Mouse (Mus musculus) spleen, adult 12 weeks (tissue): ENCODE results near the gene Npas2.

Experiments
- DNase-seq: peaks from one replicate; pipeline ENCODE4 v3.0.0; 2022; ENCODE audit warnings: low spot score

Gene Npas2

DNA sequence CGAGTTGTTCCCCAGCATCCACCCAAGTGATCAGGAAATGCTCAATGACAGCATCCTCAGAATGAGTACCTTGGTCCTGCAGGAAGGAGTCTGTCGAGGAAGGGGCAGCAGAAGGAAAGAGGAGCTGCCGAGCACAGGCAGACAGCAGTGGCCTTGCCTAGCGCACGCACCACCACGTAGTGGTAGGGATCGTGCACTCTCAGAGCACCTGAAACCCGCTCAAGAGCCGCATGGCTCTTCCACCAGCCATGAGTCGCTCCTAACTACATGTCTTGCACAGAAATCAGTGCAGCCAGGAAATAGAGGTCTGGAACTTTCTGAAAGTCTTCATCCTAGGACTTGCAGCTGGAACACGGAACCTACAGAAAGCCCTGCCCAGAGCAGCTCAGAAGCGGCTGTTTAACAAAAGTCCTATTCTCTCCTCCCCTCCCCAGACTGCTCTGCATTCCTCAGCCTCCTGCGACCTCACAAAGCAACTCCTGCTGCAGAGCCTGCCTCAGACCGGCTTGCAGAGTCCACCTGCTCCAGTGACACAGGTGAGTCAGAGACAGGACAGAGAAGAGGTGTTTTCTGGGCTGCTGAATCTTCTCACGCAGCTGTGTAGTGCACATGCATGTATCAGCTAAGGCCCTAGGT is 142.1 kb downstream of the Npas2 start:
- DNase-seq, result no peak

DNA sequence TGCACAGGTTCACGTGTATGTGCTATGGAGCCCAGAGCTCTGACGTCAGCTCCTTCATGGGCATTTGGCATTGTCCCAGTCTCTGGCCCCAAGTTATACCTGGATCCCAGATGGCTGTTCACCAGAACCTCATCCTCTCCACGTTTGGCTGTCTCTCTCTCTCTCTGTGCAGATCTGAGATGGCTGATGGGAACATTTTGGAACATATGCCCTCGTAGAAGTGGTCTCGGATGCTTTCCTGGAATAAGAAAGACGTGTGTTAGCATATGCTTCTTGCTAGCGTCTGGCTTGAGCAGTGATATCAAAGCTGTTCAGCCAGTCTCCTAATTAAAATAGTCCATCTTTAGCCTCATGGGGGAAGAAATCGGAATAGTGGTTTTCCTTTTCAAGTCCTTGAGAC is 143.3 kb downstream of the Npas2 start:
- no peak for DNase-seq

DNA sequence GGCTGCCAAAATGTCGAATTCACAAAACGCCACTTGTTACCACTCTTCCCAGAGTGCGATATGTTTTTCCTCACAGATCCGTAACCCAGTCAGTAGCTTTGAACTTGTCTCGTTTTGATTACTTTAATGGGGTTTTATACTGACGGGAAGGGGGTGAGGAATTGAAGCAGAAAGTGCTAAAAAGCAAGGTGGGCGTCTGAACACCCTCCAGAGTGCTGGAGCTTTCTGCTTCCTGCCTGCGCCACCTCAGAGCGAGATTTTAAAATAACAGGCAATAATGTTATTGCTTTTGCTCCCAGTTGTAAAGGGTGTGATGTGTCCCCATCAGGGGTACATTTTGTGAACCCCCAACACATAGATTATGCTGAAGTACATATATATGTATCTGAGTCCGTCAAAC is 145.3 kb downstream of the Npas2 start:
- DNase-seq, result no peak

DNA sequence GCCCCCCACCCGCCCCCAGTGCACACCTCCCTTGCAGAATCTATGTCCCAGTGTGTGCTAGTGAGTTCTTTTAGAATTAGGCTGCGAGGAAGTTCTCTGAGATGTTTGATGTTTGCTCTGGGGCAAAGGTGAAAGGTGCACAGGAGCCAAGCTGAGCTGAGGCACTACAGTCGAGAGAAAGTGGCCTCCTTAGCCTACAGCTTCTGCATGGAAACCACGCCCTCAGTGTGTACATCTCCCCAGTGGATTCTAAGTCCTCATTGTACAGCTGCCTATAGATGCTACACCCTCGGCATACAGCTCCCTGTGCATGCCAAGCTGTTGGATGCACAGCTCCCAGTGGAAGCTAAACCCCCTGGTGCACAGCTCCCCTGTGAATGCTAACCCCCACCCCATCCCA is 145.9 kb downstream of the Npas2 start:
- DNase-seq, result no peak

DNA sequence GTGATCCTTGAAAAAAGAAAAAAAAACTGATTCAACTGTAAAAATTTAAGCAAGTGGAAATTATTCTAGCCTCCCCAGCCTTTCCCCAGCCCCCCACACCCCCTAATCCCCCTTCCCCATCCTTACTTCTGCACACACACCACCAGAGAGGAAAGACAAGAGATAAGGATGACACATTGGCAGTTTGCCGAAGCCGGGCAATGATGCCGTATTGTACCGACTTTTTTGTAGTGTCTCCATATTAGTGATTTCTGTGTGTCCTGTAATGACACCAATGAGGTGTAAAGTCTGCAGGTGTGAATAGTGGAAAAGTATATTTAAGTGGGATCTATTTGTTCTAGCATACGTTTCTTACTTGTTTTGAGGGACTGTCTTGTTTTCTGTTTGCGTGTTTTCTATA is 146.6 kb downstream of the Npas2 start:
- no peak for DNase-seq

DNA sequence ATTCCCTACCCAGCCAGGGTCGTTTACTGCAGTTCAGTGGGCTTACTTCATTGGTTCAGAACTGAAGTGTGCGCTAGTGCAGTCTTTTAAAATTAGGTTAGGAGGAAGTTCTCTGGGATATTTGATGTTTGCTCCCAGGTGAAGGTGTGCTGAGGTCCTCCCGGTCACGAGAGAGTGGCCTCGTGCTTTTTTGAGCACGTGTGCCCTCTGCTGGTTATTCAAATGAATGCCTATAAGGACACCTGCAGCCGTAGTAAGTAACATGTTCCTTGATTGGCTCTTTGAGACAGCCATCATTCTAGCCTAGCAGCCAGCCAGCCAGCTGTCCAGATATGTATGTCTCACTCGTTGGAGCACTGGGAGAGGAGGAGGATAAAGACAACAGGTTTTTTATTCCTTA is 147.1 kb downstream of the Npas2 start:
- no peak for DNase-seq

DNA sequence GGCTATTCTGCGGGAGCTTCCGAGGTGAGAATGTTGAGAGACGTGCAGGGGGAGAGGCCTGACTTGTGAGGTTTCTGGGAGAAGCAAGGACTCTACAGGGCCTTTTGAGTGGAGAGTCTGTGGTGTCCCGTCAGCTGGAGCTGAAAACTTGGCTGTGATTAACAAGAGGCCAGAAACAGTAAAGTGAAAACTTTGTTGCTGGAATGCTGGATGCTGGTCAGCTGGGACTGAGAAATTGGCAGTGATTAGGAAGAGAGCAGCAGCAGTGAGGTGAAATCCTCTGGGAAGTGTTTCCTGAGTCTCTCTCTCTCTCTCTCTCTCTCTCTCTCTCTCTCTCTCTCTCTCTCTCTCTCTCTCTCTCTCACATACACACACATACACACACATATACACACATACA is 148.3 kb downstream of the Npas2 start:
- no peak for DNase-seq

DNA sequence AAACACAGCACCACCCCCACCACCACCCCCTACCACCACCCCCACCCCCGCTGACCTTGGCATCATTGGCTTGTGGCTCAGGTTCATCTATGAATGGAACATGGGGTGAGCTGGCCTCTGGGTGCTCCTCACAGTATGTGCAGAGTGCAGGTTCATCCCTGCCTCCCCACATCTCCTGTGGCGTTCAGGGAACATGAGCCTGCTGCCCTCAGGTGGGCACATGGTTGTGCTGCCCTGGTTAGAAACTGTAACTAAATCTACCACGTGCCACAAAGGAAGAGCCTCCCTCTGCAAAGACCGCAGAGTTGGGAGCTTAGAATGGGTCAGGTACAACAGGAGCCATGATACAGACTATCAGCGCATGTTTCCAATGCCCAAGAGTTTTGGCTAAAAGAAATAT is 149.7 kb downstream of the Npas2 start:
- DNase-seq, result no peak

DNA sequence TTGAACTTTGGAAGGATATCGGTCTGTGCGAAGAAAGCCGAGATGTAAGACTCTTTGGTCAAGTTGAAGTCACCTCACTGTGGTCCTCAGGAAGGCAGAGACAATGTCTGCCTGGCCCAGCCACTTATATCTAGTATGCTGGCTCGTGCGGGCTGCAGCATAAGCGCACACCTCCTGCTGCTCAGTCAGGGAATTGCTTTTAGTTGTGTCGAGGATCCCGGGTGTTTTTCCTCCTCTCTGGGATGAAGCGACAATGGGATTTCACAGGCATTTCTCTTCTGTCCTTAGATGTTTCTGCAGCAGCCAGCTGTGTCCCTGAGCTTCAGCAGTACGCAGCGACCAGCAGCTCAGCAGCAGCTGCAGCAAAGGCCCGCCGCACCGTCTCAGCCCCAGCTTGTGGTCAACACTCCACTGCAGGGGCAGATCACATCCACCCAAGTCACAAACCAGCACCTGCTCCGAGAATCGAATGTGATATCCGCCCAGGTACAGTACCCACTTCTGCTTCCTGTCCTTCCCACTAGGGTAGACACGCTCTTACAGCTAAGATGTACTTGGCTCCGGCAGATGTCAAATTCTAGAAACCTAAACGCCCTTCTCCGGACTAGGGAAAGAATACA is 151.6 kb downstream of the Npas2 start:
- no peak for DNase-seq

DNA sequence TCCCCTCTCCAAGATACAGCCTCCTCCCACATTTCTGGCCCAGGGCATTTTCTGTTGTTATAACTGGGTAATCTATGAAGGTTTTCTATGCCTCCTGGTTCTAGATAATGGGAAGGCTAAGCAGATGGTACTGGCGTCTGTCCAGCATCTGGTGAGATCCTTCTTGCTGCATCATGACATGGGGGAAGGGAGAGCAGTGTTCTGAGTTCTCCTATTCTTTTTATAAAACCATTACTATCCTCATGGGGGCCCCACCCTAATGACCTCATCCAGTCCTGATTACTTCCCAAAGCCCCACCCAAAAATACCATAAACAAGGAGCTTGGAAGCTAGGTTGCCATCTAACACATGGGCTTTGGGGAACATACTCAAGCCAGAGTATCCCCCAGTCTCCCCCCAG is 155.5 kb downstream of the Npas2 start:
- DNase-seq, result no peak

DNA sequence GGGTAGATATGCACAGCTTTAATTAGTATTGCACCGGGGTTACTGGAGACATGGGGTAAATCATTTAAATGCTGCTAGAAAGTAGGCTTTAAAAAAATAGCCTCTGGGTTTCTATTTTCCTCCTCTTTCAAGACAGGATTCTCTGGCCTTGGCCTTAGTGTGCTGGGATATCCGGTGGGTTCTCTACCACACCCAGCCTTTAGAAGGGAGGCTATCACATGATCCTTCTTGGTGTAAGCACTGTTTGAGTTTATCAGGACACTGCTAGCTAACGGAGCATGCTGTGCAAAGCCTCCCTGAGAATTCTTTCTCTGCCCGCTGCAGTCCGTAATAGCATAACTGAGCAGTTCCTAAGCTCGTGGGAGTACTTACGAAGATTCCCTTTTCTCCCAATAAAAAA is 155.9 kb downstream of the Npas2 start:
- DNase-seq, result no peak

DNA sequence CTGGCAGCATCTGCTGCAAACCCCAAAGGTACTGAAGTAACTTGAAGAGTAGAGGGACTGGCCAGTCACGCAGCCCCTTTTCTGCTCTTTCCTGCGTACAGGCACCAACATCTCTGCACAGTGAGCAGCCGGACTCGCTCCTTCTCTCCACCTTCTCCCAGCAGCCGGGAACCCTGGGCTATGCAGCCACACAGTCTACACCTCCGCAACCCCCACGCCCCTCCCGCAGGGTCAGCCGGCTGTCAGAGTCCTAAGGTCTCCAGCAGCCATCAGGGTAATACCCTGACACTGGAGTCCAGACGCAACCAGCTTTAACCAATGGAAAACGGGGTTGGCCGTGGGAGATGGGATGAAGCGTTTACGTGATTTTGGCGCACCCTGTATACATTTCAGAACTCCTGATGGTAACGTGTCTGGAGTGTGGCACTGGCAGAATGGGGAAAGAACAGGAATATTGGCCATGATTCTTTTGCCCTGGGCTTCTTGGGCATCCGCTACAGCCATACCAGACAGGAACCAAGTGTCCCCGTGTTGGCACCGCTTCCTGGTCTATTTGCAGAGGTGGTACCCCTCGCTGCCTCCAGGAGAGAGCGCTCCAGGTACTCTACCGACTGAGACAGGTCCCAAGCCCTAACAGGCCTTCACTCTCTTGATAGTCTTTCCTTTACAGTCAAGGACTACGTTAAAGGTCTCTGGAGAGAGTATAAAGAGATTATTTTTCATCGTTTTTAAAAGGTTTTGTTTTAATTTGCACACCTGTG is 168.4 kb downstream of the Npas2 start:
- DNase-seq, result no peak

DNA sequence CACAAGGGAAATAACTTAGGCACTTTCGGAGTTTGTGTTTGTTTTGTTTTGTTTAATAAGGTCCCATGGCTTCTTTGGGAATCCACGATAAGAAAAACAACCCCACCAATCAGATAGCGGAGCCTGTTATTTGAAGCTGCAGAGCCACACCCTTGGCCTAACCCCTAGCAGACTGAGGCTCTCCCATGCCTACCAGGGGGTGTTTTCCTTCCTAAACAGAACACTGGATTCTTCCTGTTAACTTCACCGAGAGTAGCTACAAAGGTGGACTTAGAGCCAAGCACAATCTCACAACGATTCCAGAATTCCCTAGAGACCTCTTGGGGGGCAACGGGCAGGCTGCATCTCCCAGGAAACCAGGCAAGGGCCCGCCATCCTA is 169.0 kb downstream of the Npas2 start:
- no peak for DNase-seq

DNA sequence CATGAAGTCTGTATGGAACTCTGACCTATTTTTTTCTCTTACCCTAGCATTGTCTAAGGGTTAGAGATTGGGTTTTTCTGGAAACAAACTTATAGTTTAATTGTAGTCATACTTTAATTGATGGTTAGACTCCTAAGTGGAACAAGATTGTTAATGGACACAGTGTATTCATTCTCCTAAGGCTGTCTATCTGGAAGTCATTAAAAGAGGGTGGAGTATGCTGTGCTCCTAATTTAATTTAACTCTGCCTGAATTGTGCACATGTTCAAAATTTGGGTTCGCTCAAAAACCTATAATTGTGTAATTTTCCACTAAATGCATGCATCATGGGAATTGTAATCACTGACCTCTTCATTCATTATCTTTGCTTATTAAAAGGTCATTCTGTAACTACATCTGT is 172.0 kb downstream of the Npas2 start:
- DNase-seq, result no peak

DNA sequence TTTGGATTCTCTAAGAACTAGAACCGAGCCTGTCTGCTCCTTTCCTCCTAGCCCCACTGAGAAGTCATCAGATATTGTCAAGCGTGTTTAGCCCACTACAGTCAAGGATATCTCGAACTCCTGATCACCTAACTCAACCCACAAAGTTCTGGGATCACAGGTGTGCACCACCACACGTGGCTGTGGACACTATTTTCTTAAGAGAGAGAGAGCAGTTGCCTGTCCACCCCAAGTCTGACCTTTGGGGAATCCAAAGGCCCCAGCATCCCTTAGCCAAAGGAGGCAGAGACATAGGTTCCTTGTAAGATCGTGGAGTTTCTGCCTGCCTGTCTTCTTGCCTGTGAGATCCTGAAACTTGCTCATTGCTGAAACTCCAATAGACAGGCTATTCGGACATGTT is 173.5 kb downstream of the Npas2 start:
- DNase-seq, result no peak

DNA sequence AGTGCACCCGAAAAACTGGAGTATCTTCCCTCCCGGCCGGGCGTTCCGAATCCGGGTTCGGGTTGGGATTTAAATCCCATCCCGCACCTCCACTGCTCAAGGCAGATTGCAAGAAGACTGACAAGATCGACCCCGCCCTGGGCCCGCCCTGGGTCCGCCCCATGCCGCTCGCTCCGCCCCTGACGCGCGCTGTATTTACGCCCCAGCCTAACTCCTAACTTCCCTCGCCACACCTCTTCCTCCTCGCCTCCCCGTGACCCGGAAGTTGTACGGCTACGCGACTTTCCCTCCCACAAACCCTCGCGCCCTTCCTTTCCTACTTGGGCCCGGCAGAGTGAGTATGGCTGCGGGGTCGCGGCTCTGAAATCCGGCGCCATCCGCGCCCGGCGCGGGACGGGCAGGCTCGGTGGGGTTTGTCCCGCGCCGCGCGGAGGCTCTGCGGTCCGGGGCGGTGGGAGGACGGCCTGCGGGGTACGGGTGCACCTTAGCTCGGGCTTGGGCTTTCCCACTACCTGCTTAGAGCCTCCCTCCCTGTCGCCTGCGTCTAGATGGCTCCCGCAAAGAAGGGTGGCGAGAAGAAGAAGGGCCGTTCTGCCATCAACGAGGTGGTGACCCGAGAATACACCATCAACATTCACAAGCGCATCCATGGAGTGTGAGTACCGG is 174.2 kb downstream of the Npas2 start, which contains the start of gene Rpl31:
TSS of gene Rpl31 (plus strand) at position 242 of the 666 bp plus-strand sequence.
- peak; percentile 80 for DNase-seq

DNA sequence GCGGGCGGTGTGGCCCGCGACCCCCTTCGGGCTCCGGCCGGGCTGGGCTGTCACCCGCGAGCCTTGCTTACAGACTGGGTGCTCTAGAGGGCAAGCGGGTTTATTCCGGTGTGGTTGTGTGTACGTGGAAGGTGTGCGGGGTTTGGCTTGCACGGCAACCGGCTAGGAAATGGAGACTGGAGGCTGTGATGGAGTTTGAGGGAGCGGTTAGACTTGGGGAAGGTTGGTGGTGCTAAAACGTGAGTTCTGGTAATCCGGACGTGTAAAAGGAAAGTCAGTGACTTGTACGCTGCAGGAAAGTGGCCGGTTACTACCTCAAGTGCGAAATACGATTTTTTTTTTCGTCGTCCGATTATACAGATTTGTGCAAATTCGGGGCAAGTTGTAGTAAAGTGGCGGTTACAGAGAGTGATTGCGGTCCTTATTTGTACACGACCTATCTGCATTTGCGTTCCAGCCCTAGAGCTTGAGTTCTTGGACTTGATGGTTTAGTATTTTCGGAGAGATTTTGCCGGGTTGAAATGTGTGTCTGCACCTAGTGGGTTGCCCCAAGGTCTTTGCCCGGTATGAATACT is 174.8 kb downstream of the Npas2 start:
- DNase-seq, result no peak

DNA sequence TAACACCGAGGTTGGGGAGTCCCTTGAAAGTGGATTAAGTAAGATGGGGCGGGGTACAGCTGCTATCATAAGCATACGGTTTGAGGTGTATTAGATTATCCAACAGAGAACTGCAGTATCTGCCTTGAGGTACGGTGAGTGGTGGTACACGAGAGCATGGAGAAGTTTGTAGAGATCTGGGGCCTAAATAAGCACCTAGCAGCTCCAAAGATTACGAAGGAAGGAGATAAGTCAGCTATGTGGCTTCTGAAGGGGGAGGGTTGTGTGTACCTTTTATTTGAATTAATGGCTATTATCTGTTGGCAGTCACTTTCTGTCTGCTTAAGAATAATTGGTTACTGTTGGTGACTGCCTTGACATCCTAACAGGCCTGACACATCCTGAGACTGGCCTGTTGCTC is 176.9 kb downstream of the Npas2 start:
- DNase-seq, result no peak

DNA sequence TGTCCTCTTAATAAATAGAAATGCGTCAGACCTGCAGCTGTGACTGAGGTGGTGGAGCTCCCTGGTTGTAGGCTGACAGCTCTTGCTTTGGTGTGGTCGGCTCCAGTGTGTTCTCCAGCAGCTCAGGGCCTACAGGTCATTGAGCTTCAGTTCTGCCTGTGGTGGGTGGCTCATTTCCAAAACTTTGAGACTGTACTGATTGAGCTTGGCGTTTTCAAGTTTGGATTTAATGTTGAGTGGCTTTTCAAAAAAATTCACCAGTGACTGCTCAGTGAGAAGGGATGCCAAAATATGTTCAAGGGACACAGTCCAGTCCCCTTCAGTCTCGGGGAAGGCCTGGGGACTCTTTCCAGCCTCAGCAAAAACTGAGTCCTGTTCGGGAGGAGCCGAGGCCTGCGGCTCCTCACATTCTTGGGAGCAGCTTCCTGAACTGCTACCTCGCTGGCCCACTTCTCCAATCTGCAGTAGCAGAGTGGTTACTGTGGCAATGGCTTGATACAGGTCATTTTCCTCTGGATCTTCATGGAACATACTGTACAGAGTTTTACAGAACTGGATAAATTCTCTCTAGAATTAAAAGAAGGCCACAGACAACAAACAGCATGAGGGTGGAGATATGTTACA is 178.8 kb downstream of the Npas2 start:
- DNase-seq, result no peak

DNA sequence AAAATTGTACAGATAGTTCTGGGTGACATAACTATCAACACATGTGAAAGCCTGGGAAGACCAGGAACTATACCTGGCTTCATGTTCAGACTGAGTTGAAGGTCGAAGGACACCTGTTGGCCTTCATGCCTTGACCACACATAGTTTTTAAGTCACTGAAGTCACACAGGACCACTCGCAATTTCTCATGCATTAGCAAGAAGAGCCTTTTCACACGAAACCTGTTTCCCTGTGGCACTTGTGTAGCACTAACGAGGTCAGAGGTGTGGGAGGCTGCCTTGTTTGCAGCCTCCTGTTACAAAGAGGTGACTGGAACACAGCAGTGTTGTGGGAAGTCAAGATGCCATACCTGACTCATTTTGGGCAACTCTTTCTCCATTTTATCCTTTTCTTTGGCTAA is 179.8 kb downstream of the Npas2 start:
- DNase-seq, result no peak

DNA sequence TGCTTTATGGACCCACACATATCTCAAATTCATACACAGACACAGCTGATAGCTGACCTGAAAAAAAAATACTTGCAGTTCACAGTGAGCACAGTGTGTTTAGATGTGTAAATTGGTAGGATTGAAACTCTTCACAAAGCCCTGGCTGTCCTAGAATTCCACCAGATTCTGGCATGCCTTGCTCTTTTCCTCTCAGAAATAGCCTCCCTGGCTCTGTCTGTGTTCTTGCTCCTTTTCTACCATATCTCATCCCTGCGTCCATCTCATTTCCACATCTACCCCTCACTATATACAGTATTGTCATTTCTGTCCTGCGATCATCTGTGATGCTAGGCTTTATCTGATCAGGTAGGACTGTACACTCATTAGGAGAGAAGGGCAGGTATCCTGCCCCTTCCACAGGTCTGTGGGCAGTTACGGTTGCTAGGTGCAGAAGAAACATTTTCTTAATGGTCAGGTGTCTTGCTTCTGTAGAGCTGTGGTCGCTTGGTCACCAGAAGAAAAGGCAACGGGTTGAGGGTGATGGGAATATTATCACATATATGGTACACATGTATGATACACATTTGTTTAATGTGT is 180.8 kb downstream of the Npas2 start:
- no peak for DNase-seq

DNA sequence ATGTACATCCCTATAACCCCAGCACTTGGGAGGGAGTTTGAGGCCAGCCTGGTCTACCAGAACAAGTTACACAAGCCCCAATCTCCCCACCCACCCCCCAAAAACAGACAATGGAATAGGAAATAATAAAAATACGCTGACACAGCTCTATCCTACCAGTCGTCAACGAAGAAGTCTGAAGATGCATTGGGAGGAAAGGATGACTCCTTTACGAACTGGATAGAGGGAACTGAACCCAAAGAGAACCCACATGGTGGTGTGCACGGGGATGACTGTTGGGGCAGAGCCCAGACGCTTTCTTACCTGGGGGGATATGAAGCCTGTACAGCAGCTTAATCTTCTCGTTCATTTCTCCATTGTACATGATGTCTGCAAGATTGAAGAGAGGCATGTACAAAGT is 182.6 kb downstream of the Npas2 start:
- DNase-seq, result no peak
